Mouse (Mus musculus): ENCODE measurements around the gene Gucy2d.

- TF ChIP-seq POLR2A (IDR thresholded peaks at IDR 0.05; ENCODE audit: borderline replicate concordance, extremely low read depth, insufficient read depth, insufficient read length, poor library complexity, severe bottlenecking) (no peak), CTCF (IDR thresholded peaks at IDR 0.05; ENCODE audit: borderline replicate concordance, extremely low read depth, insufficient read depth, insufficient read length) (no peak)
Observed at GRCm38 (mm10) chr7:98439956-98440466, at the start of gene Gucy2d.

All from brain, embryonic 14.5 days (tissue).